Mouse (Mus musculus): ENCODE results near the gene Por. TPM values are rescaled to one million over a fixed set of nuclear protein-coding genes. Genes with fewer than 3 reads are reported as not detected.
A peak's percentile ranks its signal among the peaks of the same experiment; 100 is the strongest.

Gene Por
- polyA plus RNA-seq, 1 experiment = 28.4 TPM

- no peak for TF ChIP-seq CTCF (IDR thresholded peaks at IDR 0.05; ENCODE audit: control insufficient read depth, insufficient read depth, low read length)
- no peak for TF ChIP-seq POLR2A (IDR thresholded peaks at IDR 0.05; ENCODE audit: borderline replicate concordance, control insufficient read depth, low read depth, low read length)
- WGBS = 46% methylated on average over 3 of the region's 3 CpGs
- Histone ChIP-seq H3K27ac (ENCODE audit: control insufficient read depth, insufficient read depth, low read depth, low read length, poor library complexity) (no peak overlapping the region), H3K4me3 (replicated peaks; ENCODE audit: control insufficient read depth, low read depth, low read length) (no peak overlapping the region), H3K4me1 (ENCODE audit: control insufficient read depth, insufficient read depth, low read length) (peaks cover 4% of the 10 kb centered on the region)
Observed at GRCm38 (mm10) chr5:135676696-135677095, 6.9 kb downstream of the Por start.

- Histone ChIP-seq H3K27ac (ENCODE audit: control insufficient read depth, insufficient read depth, low read depth, low read length, poor library complexity) (no peak overlapping the region), H3K4me1 (ENCODE audit: control insufficient read depth, insufficient read depth, low read length) (peaks cover 4% of the 10 kb centered on the region), H3K4me3 (replicated peaks; ENCODE audit: control insufficient read depth, low read depth, low read length) (no peak overlapping the region)
- TF ChIP-seq CTCF (IDR thresholded peaks at IDR 0.05; ENCODE audit: control insufficient read depth, insufficient read depth, low read length) (no peak), POLR2A (IDR thresholded peaks at IDR 0.05; ENCODE audit: borderline replicate concordance, control insufficient read depth, low read depth, low read length) (no peak)
- 8% methylated on average over 2 of the region's 2 CpGs for WGBS
Observed at GRCm38 (mm10) chr5:135677251-135677650, 7.4 kb downstream of the Por start.

- TF ChIP-seq POLR2A (IDR thresholded peaks at IDR 0.05; ENCODE audit: borderline replicate concordance, control insufficient read depth, low read depth, low read length) (no peak), CTCF (IDR thresholded peaks at IDR 0.05; ENCODE audit: control insufficient read depth, insufficient read depth, low read length) (no peak)
- no peak overlapping the region for H3K27ac ChIP-seq (ENCODE audit: control insufficient read depth, insufficient read depth, low read depth, low read length, poor library complexity)
- 84% methylated on average over 6 of the region's 6 CpGs for WGBS
- H3K4me3 ChIP-seq (replicated peaks; ENCODE audit: control insufficient read depth, low read depth, low read length) = no peak overlapping the region
- H3K4me1 ChIP-seq (ENCODE audit: control insufficient read depth, insufficient read depth, low read length) = peaks cover 4% of the 10 kb centered on the region
Observed at GRCm38 (mm10) chr5:135678481-135678880, 8.6 kb downstream of the Por start.

- H3K4me1 ChIP-seq (ENCODE audit: control insufficient read depth, insufficient read depth, low read length) = no peaks in the 10 kb centered on the region
- no peak overlapping the region for H3K4me3 ChIP-seq (replicated peaks; ENCODE audit: control insufficient read depth, low read depth, low read length)
- WGBS = 84% methylated on average over 6 of the region's 6 CpGs
- TF ChIP-seq CTCF (IDR thresholded peaks at IDR 0.05; ENCODE audit: control insufficient read depth, insufficient read depth, low read length) = no peak
- H3K27ac ChIP-seq (ENCODE audit: control insufficient read depth, insufficient read depth, low read depth, low read length, poor library complexity) = no peak overlapping the region
Observed at GRCm38 (mm10) chr5:135680967-135681545, 11.2 kb downstream of the Por start.

GRCm38 (mm10) chr5:135682009-135682408 is 12.2 kb downstream of the Por start:
- 89% methylated on average over 5 of the region's 5 CpGs for WGBS
- H3K27ac ChIP-seq (ENCODE audit: control insufficient read depth, insufficient read depth, low read depth, low read length, poor library complexity) = no peak overlapping the region
- no peak overlapping the region for H3K4me3 ChIP-seq (replicated peaks; ENCODE audit: control insufficient read depth, low read depth, low read length)
- H3K4me1 ChIP-seq (ENCODE audit: control insufficient read depth, insufficient read depth, low read length) = no peaks in the 10 kb centered on the region
- TF ChIP-seq POLR2A (IDR thresholded peaks at IDR 0.05; ENCODE audit: borderline replicate concordance, control insufficient read depth, low read depth, low read length) (no peak), CTCF (IDR thresholded peaks at IDR 0.05; ENCODE audit: control insufficient read depth, insufficient read depth, low read length) (no peak)

GRCm38 (mm10) chr5:135682942-135683570 is 13.2 kb downstream of the Por start:
- 81% methylated on average over 12 of the region's 12 CpGs for WGBS
- Histone ChIP-seq H3K4me1 (ENCODE audit: control insufficient read depth, insufficient read depth, low read length) (no peaks in the 10 kb centered on the region), H3K4me3 (replicated peaks; ENCODE audit: control insufficient read depth, low read depth, low read length) (no peak overlapping the region), H3K27ac (ENCODE audit: control insufficient read depth, insufficient read depth, low read depth, low read length, poor library complexity) (no peak overlapping the region)
- TF ChIP-seq POLR2A (IDR thresholded peaks at IDR 0.05; ENCODE audit: borderline replicate concordance, control insufficient read depth, low read depth, low read length) (no peak), CTCF (IDR thresholded peaks at IDR 0.05; ENCODE audit: control insufficient read depth, insufficient read depth, low read length) (no peak)

GRCm38 (mm10) chr5:135690401-135690800 is 20.6 kb downstream of the Por start:
- WGBS = 66% methylated on average over 5 of the region's 5 CpGs
- H3K4me3 ChIP-seq (replicated peaks; ENCODE audit: control insufficient read depth, low read depth, low read length) = peak overlapping the region; percentile 88
- no peak for TF ChIP-seq POLR2A (IDR thresholded peaks at IDR 0.05; ENCODE audit: borderline replicate concordance, control insufficient read depth, low read depth, low read length)
- no peak for TF ChIP-seq CTCF (IDR thresholded peaks at IDR 0.05; ENCODE audit: control insufficient read depth, insufficient read depth, low read length)
- H3K27ac ChIP-seq (ENCODE audit: control insufficient read depth, insufficient read depth, low read depth, low read length, poor library complexity) = no peak overlapping the region
- no peaks in the 10 kb centered on the region; the same call in 1 of the 2 replicates for H3K4me1 ChIP-seq (ENCODE audit: control insufficient read depth, insufficient read depth, low read length)

- WGBS = 57% methylated on average over 4 of the region's 4 CpGs
- TF ChIP-seq POLR2A (IDR thresholded peaks at IDR 0.05; ENCODE audit: borderline replicate concordance, control insufficient read depth, low read depth, low read length) = no peak
- TF ChIP-seq CTCF (IDR thresholded peaks at IDR 0.05; ENCODE audit: control insufficient read depth, insufficient read depth, low read length) = no peak
- no peak overlapping the region for H3K4me3 ChIP-seq (replicated peaks; ENCODE audit: control insufficient read depth, low read depth, low read length)
- no peak overlapping the region for H3K27ac ChIP-seq (ENCODE audit: control insufficient read depth, insufficient read depth, low read depth, low read length, poor library complexity)
- no peaks in the 10 kb centered on the region; the same call in 1 of the 2 replicates for H3K4me1 ChIP-seq (ENCODE audit: control insufficient read depth, insufficient read depth, low read length)
Observed at GRCm38 (mm10) chr5:135691266-135691665, 21.4 kb downstream of the Por start.

Data from bone marrow, adult 2 months (tissue).